Mouse (Mus musculus) spleen, adult 2 months (tissue): ENCODE measurements around the gene Gm12248.

Source experiments
- CTCF ChIP-seq: fragments of 200-500 bp; IDR thresholded peaks from 2 replicates; pipeline ENCODE4 v1.5.1; 2011; ENCODE audit warnings: mild to moderate bottlenecking, inconsistent platforms; ENCODE audit not compliant: insufficient read depth, insufficient read length, insufficient replicate concordance; ENCODE audit errors: extremely low read depth
- POLR2A ChIP-seq: fragments of 200-500 bp; IDR thresholded peaks from 2 replicates; pipeline ENCODE4 v1.6.1; 2011; ENCODE audit warnings: low read depth, low read length, inconsistent platforms

- TF ChIP-seq CTCF: no peak
- TF ChIP-seq POLR2A: no peak
Measured at GRCm38 (mm10) chr11:58029869-58030268, 63.1 kb downstream of the Gm12248 start.
